Mouse (Mus musculus): ENCODE measurements at regions not wholly inside any gene's neighbourhood (a gene's known extent, or its start where the extent isn't known, plus 50 kb on each side); places are given as distances from the start of the nearest gene placed in this dataset.

DNA sequence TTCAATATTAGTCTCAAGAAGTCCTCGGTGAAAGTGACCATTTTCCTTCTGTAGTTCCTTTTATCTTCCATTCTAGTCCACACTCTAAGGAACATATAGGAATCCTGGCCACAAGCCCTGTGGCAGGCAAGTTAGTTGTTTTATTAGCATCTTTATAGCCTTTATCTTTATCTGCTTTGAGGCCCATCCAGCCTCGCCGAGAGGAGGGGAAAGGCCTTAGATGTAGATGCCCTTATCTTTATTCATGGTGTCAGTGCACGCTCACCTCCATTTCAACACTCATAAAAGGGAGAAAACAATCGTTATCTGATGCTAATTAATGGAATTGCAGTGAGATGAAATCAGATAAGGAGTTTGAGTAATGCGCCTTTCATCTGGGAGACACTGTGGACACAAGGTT lies 65.1 kb downstream of the Zfand5 start:
- Histone ChIP-seq H3K27ac (ENCODE audit: low read depth, low read length) (no peak overlapping the region), H3K4me2 (replicated peaks; ENCODE audit: low read depth, low read length) (no peak overlapping the region), H3K36me3 (ENCODE audit: control insufficient read depth, insufficient read depth, low read length) (no peaks in the 10 kb centered on the region), H3K4me1 (ENCODE audit: control insufficient read depth, insufficient read depth, low read length) (no peaks in the 10 kb centered on the region), H3K4me3 (ENCODE audit: low read length) (no peak overlapping the region), H3K27me3 (ENCODE audit: control insufficient read depth, insufficient read depth, low read length) (no peaks in the 10 kb centered on the region), H3K9ac (ENCODE audit: low read depth, low read length) (no peak overlapping the region), H3K9me3 (ENCODE audit: control insufficient read depth, low read length) (no peaks in the 10 kb centered on the region)
- ATAC-seq (ENCODE audit: low FRiP score, low TSS enrichment) = no peak
- WGBS = 55% methylated on average over 6 of the region's 6 CpGs

- H3K27ac ChIP-seq (ENCODE audit: low read depth, low read length) = no peak overlapping the region
- H3K36me3 ChIP-seq (ENCODE audit: control insufficient read depth, insufficient read depth, low read length) = no peaks in the 10 kb centered on the region
- WGBS = 41% methylated on average over 8 of the region's 8 CpGs
- H3K9ac ChIP-seq (ENCODE audit: low read depth, low read length) = no peak overlapping the region
- H3K27me3 ChIP-seq (ENCODE audit: control insufficient read depth, insufficient read depth, low read length) = no peaks in the 10 kb centered on the region
- ATAC-seq (ENCODE audit: low FRiP score, low TSS enrichment) = peak; percentile 86
- no peak overlapping the region for H3K4me2 ChIP-seq (replicated peaks; ENCODE audit: low read depth, low read length)
- no peaks in the 10 kb centered on the region for H3K4me1 ChIP-seq (ENCODE audit: control insufficient read depth, insufficient read depth, low read length)
- H3K4me3 ChIP-seq (ENCODE audit: low read length) = no peak overlapping the region
- no peaks in the 10 kb centered on the region for H3K9me3 ChIP-seq (ENCODE audit: control insufficient read depth, low read length)
These were observed 68.5 kb downstream of the Zfand5 start for GRCm38 (mm10) chr19:21340563-21340962.

Data from kidney, embryonic 14.5 days (tissue).